Comparison of ENCODE assay signal across 8 mouse cellular contexts in genomic region chr5:139826357-139827055, GRCm38 (mm10). TPM values are rescaled to one million over a fixed set of nuclear protein-coding genes. Genes with fewer than 3 reads are reported as not detected.
DNase-seq lines count a peak whose midpoint lies in the region; ATAC-seq and TF ChIP-seq lines count a peak whose summit lies in the region.

Gene Gm26938, minus strand, starts transcription at chr5:139826407.
Gene Psmg3, minus strand, starts transcription at chr5:139826885.

- peak within 1 kb of the TSS; percentile 94 for H3K4me2 ChIP-seq in lung, embryonic 15.5 days

- H3K27me3 ChIP-seq in lung, embryonic 15.5 days, result no peaks in the 10 kb centered on the region

- peak; percentile 65 for TF ChIP-seq POLR2A in olfactory bulb, adult 2 months (IDR thresholded peaks at IDR 0.05; ENCODE audit: insufficient read depth, low read depth, low read length)

- H3K4me1 ChIP-seq in lung, embryonic 15.5 days, result peaks cover 11% of the 10 kb centered on the region
- peaks cover 15% of the 10 kb centered on the region for H3K4me1 ChIP-seq in olfactory bulb, adult 2 months (ENCODE audit: control insufficient read depth, insufficient read depth, low read length)

- TF ChIP-seq CTCF in olfactory bulb, adult 2 months (IDR thresholded peaks at IDR 0.05; ENCODE audit: insufficient read depth, low read depth, low read length), result no peak

- peaks cover 19% of the 10 kb centered on the region for H3K36me3 ChIP-seq in lung, embryonic 15.5 days

- peak; percentile 78 to 86 for ATAC-seq in hematopoietic stem cell, adult 5-6 weeks (replicated peaks in 1 of 2; ENCODE audit: insufficient read depth in 1 of 2, low FRiP score in 2 of 2, low TSS enrichment in 1 of 2, low read depth in 1 of 2, poor library complexity in 2 of 2, severe bottlenecking in 2 of 2)
- peak; percentile 81 for ATAC-seq in lung, embryonic 15.5 days (ENCODE audit: borderline replicate concordance, extremely low read depth, low FRiP score, low TSS enrichment)

- H3K27ac ChIP-seq in lung, embryonic 15.5 days, result peak within 1 kb of the TSS; percentile 77
- no peak within 1 kb of the TSS for H3K27ac ChIP-seq in olfactory bulb, adult 2 months (ENCODE audit: insufficient read depth, low read depth, low read length)

- under 1% methylated on average over 43 of the region's 43 CpGs for whole genome bisulfite sequencing in lung, embryonic 15.5 days
- WGBS in olfactory bulb, adult 2 months, result under 1% methylated on average over 43 of the region's 43 CpGs

- peak; percentile 95 for DNase-seq in MN1 (ENCODE audit: low spot score)
- DNase-seq in cerebellum, adult 8-10 months, result peak; percentile 94
- peak; percentile 91 for DNase-seq in forelimb bud, embryonic 11.5 days (ENCODE audit: low read depth, low spot score)
- DNase-seq in layer of hippocampus, adult 9-10 months (ENCODE audit: low spot score), result peak; percentile 87
- peak; percentile 66 to 69 for DNase-seq in thymus, adult 18-20 months

- peak within 1 kb of the TSS; percentile 88 for H3K9ac ChIP-seq in lung, embryonic 15.5 days

- H3K4me3 ChIP-seq in lung, embryonic 15.5 days, result peak within 1 kb of the TSS; percentile 96
- peak within 1 kb of the TSS; percentile 62 for H3K4me3 ChIP-seq in olfactory bulb, adult 2 months (ENCODE audit: insufficient read depth, low read depth, low read length)

- no peaks in the 10 kb centered on the region for H3K9me3 ChIP-seq in lung, embryonic 15.5 days

RNA-seq across cellular contexts. Expression of gene Gm26938, which starts in this region (rescaled TPM):
- not detected in 2 replicates for total RNA-seq in hematopoietic stem cell, adult 5-6 weeks (2017)
- polyA plus RNA-seq in lung, embryonic 15.5 days (2015; fragmentation: Nextera tagmentation; extraction: Ambion mirVana), result not detected in 2 replicates
- polyA plus RNA-seq in olfactory bulb, adult 2 months (2012; ENCODE audit: insufficient read depth, insufficient read length, low replicate concordance, missing spikeins), result not detected in 2 replicates

RNA-seq across cellular contexts. Expression of gene Psmg3, which starts in this region (rescaled TPM):
- 7.3 and 21.1 TPM in 2 replicates for total RNA-seq in hematopoietic stem cell, adult 5-6 weeks (2017)
- polyA plus RNA-seq in lung, embryonic 15.5 days (2015; fragmentation: Nextera tagmentation; extraction: Ambion mirVana), result 73.9 and 76.8 TPM in 2 replicates
- not detected in 2 replicates for polyA plus RNA-seq in olfactory bulb, adult 2 months (2012; ENCODE audit: insufficient read depth, insufficient read length, low replicate concordance, missing spikeins)

Comparison
In these comparisons a context has a peak if more than half of its experiments do, and no peak if none do; other contexts are left out.
1. RNA of gene Psmg3 (polyA plus RNA-seq): 73.9 to 76.8 TPM in lung, embryonic 15.5 days; not detected in olfactory bulb, adult 2 months; every median in the first group is over 10 times any median in the second.
2. Peak in every context shown above with its lines, with median percentiles within 50 percentile points of each other: DNase-seq.